Mouse (Mus musculus) heart, postnatal 0 days (tissue): ENCODE results near the gene Dnajb14. TPM values are rescaled to one million over a fixed set of nuclear protein-coding genes. Genes with fewer than 3 reads are reported as not detected.

Source experiments
- ATAC-seq: fragments of 200-750 bp; cut with Nextera tagmentation; 2 replicates; pipeline ENCODE4 v1.8.0; 2017; ENCODE audit warnings: low read depth, moderate number of reproducible peaks, moderate library complexity; ENCODE audit not compliant: insufficient read depth
- DNase-seq: peaks from one replicate; pipeline ENCODE4 v3.0.0-alpha.2; 2016; ENCODE audit warnings: low spot score
- H3K27ac ChIP-seq: fragments of 300-500 bp; sonication (generic); 2 replicates; pipeline ENCODE4 v1.5.1; 2014; ENCODE audit warnings: low read depth, mild to moderate bottlenecking
- H3K27me3 ChIP-seq: fragments of 300-500 bp; sonication (generic); 2 replicates; pipeline ENCODE4 v1.6.1; 2014; ENCODE audit warnings: low read length, mixed read lengths; ENCODE audit not compliant: control insufficient read depth, insufficient read depth
- H3K36me3 ChIP-seq: fragments of 300-500 bp; sonication (generic); replicated peaks from 2 replicates; pipeline ENCODE4 v1.6.1; 2014; ENCODE audit warnings: low read length, mixed read lengths; ENCODE audit not compliant: control insufficient read depth, insufficient read depth
- H3K4me1 ChIP-seq: fragments of 300-500 bp; sonication (generic); 2 replicates; pipeline ENCODE4 v1.6.1; 2014; ENCODE audit warnings: antibody characterized with exemption; ENCODE audit not compliant: control insufficient read depth, insufficient read depth
- H3K4me2 ChIP-seq: fragments of 300-500 bp; sonication (generic); 2 replicates; pipeline ENCODE4 v1.6.1; 2014; ENCODE audit warnings: low read depth, mild to moderate bottlenecking, low read length, moderate library complexity
- H3K4me3 ChIP-seq: fragments of 300-500 bp; sonication (generic); 2 replicates; pipeline ENCODE4 v1.5.1; 2014; ENCODE audit warnings: low read depth, low read length
- H3K9ac ChIP-seq: fragments of 300-500 bp; sonication (generic); replicated peaks from 2 replicates; pipeline ENCODE4 v1.6.1; 2014; ENCODE audit warnings: low read depth, low read length, mixed read lengths
- H3K9me3 ChIP-seq: fragments of 300-500 bp; sonication (generic); replicated peaks from 2 replicates; pipeline ENCODE4 v1.6.1; 2016; ENCODE audit warnings: low read length; ENCODE audit not compliant: control insufficient read depth
- CTCF ChIP-seq: IDR thresholded peaks from 2 replicates; pipeline ENCODE4 v1.5.1; 2016; ENCODE audit warnings: antibody characterized with exemption, control low read depth, low read depth
- EP300 ChIP-seq: IDR thresholded peaks from 2 replicates; pipeline ENCODE4 v1.6.1; 2016; ENCODE audit warnings: antibody characterized with exemption, low read depth
- WGBS: fragments of 180-500 bp; shearing (Covaris S2); extraction: QIAGEN DNeasy Blood & Tissue Kit; methylation state at CpG from one replicate; pipeline ENCODE4 v1.1.7; 2014; 5-methylcytosine and 5-hydroxymethylcytosine counted together
- polyA plus RNA-seq: library from polyadenylated mRNA; unstranded; fragments of >200 nt; fragmentation: Nextera tagmentation; extraction: Ambion mirVana; gene quantifications from 2 replicates; pipeline ENCODE4 v1.2.1, GENCODE M21; 2015
- total RNA-seq: library from RNA; depleted of rRNA; stranded (reverse); fragments of >200 nt; gene quantifications from 2 replicates; pipeline ENCODE4 v1.2.3, GENCODE M21; 2014; ENCODE audit warnings: low replicate concordance

Dnajb14 gene
- total and polyA plus RNA-seq, 2 experiments from 2014 or later = 5.1 to 8.6 TPM

DNA sequence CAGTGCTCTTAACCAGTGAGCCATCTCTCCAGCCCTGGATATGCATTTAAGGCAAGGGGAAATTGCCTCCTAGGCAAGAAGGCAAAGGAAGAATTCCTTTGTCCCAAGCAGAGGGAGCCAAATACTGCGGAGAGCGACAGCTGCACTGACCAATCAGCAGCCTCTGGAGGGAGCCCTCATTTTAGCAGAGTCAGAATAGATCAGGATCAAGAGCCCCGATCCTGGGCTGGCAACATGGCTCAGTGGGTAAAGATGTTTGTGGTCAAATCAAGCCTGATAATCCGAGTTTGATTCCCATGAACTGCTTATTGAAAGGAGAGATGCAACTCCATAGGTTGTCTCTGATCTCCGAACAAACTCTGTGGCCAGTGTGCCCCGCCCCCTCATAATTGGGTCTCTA lies 71.1 kb downstream of the Dnajb14 start:
- Histone ChIP-seq H3K9ac (no peak overlapping the region), H3K27me3 (no peaks in the 10 kb centered on the region), H3K9me3 (no peaks in the 10 kb centered on the region), H3K4me1 (peaks cover 16% of the 10 kb centered on the region; the same call in 1 of the 2 replicates), H3K27ac (no peak overlapping the region), H3K4me3 (peak overlapping the region; percentile 10; the same call in 1 of the 2 replicates), H3K36me3 (peaks cover 15% of the 10 kb centered on the region; the same call in 1 of the 2 replicates), H3K4me2 (peak overlapping the region; percentile 37)
- 35% methylated on average over 6 of the region's 6 CpGs for WGBS
- ATAC-seq (peak; percentile 54), DNase-seq (peak; percentile 84)
- TF ChIP-seq EP300 (no peak), CTCF (peak; percentile 52)

DNA sequence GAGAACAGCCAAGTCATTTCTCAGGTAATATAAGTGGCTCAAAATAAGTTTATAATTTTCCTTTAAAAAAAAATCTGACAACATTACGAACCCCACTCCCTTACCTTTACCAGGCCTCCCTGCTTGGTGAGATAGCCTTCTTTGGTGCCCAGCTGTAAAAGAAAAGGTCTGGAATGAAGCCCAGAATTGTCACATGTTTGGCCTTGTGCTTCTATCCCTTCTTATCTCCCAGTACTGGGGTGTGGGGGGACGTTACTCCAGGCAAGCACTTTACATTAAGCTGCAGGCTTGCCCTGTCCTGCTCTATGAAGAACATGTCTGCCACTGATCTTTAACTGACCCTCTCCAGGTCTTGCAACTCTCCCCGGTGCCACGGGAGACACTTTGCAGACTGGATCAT lies 73.3 kb downstream of the Dnajb14 start:
- Histone ChIP-seq H3K27me3 (no peaks in the 10 kb centered on the region), H3K9me3 (no peaks in the 10 kb centered on the region), H3K36me3 (peaks cover 5% of the 10 kb centered on the region; the same call in 1 of the 2 replicates), H3K4me2 (peak overlapping the region; percentile 33), H3K4me3 (no peak overlapping the region), H3K27ac (peak overlapping the region; percentile 90), H3K4me1 (peaks cover 16% of the 10 kb centered on the region; the same call in 1 of the 2 replicates), H3K9ac (no peak overlapping the region)
- ATAC-seq (peak; percentile 94), DNase-seq (peak; percentile 95)
- TF ChIP-seq CTCF = no peak
- TF ChIP-seq EP300 = peak; percentile 80; the same call in 1 of the 2 replicates
- WGBS = 12% methylated on average over 4 of the region's 4 CpGs

DNA sequence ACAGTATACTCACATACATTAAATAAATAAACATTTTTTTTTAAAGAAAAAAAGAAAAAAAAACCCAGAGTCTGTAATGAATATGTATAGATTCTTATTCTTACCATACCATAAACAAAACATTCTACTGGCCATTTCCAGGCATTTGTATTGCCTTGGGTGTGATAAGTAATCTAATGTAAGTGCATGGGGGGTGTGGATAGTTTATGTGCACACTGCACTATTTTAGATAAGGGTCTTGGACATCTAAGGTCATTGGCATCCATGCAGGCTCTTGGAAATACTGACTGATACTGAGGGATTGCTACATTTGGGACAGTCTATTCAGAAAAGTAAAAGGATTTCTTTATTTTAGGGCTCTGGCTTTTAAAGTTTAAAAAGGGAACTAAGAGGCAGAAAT lies 74.1 kb downstream of the Dnajb14 start:
- H3K4me1 ChIP-seq = peaks cover 16% of the 10 kb centered on the region; the same call in 1 of the 2 replicates
- no peaks in the 10 kb centered on the region for H3K9me3 ChIP-seq
- H3K27ac ChIP-seq = peak overlapping the region; percentile 90
- H3K4me3 ChIP-seq = no peak overlapping the region
- H3K4me2 ChIP-seq = no peak overlapping the region
- ATAC-seq = no peak
- DNase-seq = no peak
- H3K27me3 ChIP-seq = no peaks in the 10 kb centered on the region
- H3K9ac ChIP-seq = no peak overlapping the region
- TF ChIP-seq EP300 (no peak), CTCF (no peak)
- peaks cover 5% of the 10 kb centered on the region; the same call in 1 of the 2 replicates for H3K36me3 ChIP-seq

DNA sequence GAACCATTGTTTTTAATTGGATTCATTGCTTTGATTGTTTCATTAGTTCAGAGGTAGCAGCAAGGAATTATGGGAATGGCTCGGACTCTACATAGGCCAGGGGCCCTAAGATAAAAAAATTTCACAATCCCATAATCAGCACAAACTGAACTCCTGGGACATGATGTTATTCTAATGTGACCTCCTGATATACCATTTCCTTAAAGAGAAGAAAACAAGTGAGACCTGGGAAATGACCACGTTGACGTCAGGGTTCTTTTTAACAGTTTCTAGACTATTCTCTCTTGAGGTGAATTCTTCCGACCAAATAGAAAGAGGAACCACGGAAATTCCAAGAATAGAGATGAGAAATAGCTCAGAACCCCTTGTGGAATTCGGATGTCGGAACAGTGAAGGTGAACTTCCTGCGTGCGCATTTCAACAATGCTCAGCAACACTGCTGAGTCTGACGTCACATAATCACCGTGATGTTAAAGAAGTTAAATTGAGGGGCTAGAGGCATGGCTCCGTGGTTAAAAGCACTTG lies 74.7 kb downstream of the Dnajb14 start:
- ATAC-seq (no peak), DNase-seq (no peak)
- WGBS = 70% methylated on average over 12 of the region's 12 CpGs
- TF ChIP-seq CTCF (no peak), EP300 (no peak)
- no peak overlapping the region for H3K4me3 ChIP-seq
- H3K36me3 ChIP-seq = no peaks in the 10 kb centered on the region
- no peaks in the 10 kb centered on the region for H3K9me3 ChIP-seq
- H3K4me2 ChIP-seq = no peak overlapping the region
- H3K27ac ChIP-seq = peak overlapping the region; percentile 90
- no peaks in the 10 kb centered on the region for H3K27me3 ChIP-seq
- H3K9ac ChIP-seq = no peak overlapping the region
- H3K4me1 ChIP-seq = peaks cover 16% of the 10 kb centered on the region; the same call in 1 of the 2 replicates

DNA sequence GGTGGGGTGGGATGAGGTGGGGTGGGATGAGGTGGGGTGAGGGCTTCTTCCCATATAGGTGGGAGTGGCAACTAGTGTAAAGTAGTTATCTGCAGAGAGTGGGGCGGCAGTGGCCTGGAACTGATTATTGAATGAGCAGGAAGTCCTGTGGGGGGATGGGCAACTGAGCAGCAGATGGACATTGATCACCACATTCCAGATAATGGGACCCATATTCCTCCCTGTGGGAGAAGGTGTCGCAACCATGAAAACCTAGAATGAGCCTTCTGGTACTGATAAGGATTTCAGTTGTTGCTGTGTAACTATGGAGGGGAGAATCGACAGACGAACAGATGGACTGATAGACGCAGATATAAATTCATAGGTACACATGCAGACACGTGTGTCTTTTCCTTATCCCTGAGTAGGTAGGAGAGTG lies 76.3 kb downstream of the Dnajb14 start:
- WGBS = 77% methylated on average over 6 of the region's 6 CpGs
- no peak overlapping the region for H3K9ac ChIP-seq
- H3K9me3 ChIP-seq = no peaks in the 10 kb centered on the region
- no peak overlapping the region for H3K4me3 ChIP-seq
- ATAC-seq = no peak
- no peak overlapping the region for H3K4me2 ChIP-seq
- no peak for DNase-seq
- peaks cover 21% of the 10 kb centered on the region; the same call in 1 of the 2 replicates for H3K4me1 ChIP-seq
- no peaks in the 10 kb centered on the region for H3K36me3 ChIP-seq
- H3K27me3 ChIP-seq = no peaks in the 10 kb centered on the region
- no peak overlapping the region for H3K27ac ChIP-seq
- TF ChIP-seq CTCF (no peak), EP300 (no peak)

DNA sequence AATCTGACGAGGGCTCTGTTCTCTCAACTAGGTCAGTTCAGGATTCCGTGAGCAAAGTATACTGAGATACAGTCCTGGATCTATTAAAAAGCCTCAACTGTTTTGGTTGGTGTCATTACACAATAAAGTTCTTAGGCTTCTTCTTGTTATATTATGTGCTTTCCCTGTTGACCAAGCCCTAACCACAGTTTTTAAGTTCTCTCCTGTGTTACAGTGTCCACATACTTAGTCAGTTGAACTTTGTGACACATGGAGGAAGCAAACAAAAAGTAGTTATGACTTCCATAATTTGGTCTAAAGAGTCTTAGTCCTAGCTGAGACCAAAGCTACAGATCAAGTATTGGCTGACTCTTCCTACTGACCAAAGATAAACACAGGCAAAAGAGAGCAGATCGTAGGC lies 79.4 kb downstream of the Dnajb14 start:
- Histone ChIP-seq H3K4me3 (no peak overlapping the region), H3K27ac (no peak overlapping the region), H3K27me3 (no peaks in the 10 kb centered on the region), H3K4me1 (peaks cover 8% of the 10 kb centered on the region), H3K4me2 (no peak overlapping the region), H3K9me3 (no peaks in the 10 kb centered on the region), H3K36me3 (no peaks in the 10 kb centered on the region), H3K9ac (no peak overlapping the region)
- ATAC-seq (no peak), DNase-seq (no peak)
- 87% methylated on average over 3 of the region's 3 CpGs for WGBS
- TF ChIP-seq EP300 = no peak
- no peak for TF ChIP-seq CTCF
